Mouse (Mus musculus): ENCODE measurements around the gene Gm20388.

DNA sequence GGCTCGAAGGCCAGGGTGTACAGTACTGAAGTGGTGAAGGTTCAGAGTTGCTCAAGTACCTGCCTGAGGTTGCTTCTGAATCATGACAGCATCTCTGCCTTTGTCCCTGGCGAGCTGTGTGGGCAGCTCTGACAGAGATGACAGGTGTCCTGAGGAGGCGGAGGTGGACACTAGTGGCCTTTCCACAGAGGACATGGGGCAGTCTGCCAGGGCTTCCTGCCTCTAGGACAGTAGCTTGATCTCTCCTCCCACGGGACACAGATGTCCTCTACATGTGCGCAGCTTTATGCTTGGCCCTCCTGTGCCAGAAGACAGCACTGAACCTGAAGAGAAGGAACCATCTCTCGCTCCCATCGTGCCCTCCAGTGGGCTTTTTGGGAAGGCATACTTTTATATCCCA, 222.5 kb downstream of the Gm20388 start:
- TF ChIP-seq CTCF (IDR thresholded peaks at IDR 0.05; ENCODE audit: low read depth) (no peak), EP300 (IDR thresholded peaks at IDR 0.05; ENCODE audit: low read depth) (no peak)

Measured in liver, embryonic 14.5 days (tissue).